23 mouse cellular contexts compared by ENCODE assay signal in the genomic region with DNA sequence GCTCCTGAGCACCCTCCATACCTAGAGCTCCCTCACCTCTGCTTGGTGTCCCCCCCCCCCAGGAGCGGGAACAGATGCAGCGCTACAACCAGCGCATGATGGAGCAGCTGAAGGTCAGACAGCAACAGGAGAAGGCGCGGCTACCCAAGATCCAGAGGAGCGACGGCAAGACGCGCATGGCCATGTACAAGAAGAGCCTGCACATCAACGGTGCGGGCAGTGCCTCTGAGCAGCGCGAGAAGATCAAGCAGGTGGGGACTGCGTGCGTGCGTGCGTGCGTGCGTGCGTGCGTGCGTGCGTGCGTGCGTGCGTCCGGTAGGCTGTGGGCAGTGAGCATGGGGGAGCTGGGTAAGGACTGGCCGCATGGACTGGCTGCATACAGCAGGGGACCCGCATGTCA. TPM values are rescaled to one million over a fixed set of nuclear protein-coding genes. Genes with fewer than 3 reads are reported as not detected.
DNase-seq lines count a peak whose midpoint lies in the region; TF ChIP-seq lines count a peak whose summit lies in the region.
"Had no signal": no experiment of that assay in that cellular context is flagged by ENCODE, and none has a peak within 500 bp of the region (broad histone marks: within the 10 kb centered on the region; RNA-seq: fewer than 3 reads in every experiment).

No protein-coding gene starts in this region.

- peaks cover 2% of the 10 kb centered on the region for H3K4me1 ChIP-seq in testis, adult 2 months (ENCODE audit: control insufficient read depth, insufficient read depth, low read length)

- no peaks in the 10 kb centered on the region for H3K27me3 ChIP-seq in testis, adult 2 months (ENCODE audit: control insufficient read depth, insufficient read depth, low read length)
- H3K27me3 ChIP-seq: embryonic facial prominence, embryonic 12.5 days; embryonic facial prominence, embryonic 15.5 days; heart, embryonic 13.5 days; intestine, embryonic 15.5 days; Patski had no signal

- peak overlapping the region; percentile 84 for H3K27ac ChIP-seq in testis, adult 2 months (ENCODE audit: control insufficient read depth, insufficient read depth, low read depth, low read length)
- H3K27ac ChIP-seq: embryonic facial prominence, embryonic 12.5 days; embryonic facial prominence, embryonic 15.5 days; heart, adult 2 months; heart, embryonic 10.5 days; heart, embryonic 13.5 days; intestine, embryonic 15.5 days had no signal

- TF ChIP-seq POLR2A in testis, adult 2 months (IDR thresholded peaks at IDR 0.05; ENCODE audit: control insufficient read depth, low read depth, low read length): peak; percentile 78; the same call in 1 of the 2 replicates

- intact Hi-C loops in left cerebral cortex, postnatal 25 days (cut with DNase I): no loop called here

- H3K4me3 ChIP-seq in testis, adult 2 months (ENCODE audit: control insufficient read depth, low read depth, low read length): peak overlapping the region; percentile 96
- H3K4me3 ChIP-seq: embryonic facial prominence, embryonic 12.5 days; embryonic facial prominence, embryonic 15.5 days; heart, adult 2 months; heart, embryonic 10.5 days; heart, embryonic 13.5 days; intestine, embryonic 15.5 days had no signal

- no peaks in the 10 kb centered on the region for H3K36me3 ChIP-seq in testis, adult 2 months (ENCODE audit: control insufficient read depth, insufficient read depth, low read length)
- H3K36me3 ChIP-seq: embryonic facial prominence, embryonic 12.5 days; embryonic facial prominence, embryonic 15.5 days; heart, embryonic 10.5 days; heart, embryonic 13.5 days; intestine, embryonic 15.5 days had no signal

- no peak for TF ChIP-seq CTCF in testis, adult 2 months (IDR thresholded peaks at IDR 0.05; ENCODE audit: control insufficient read depth, insufficient read depth, insufficient replicate concordance, low read depth, low read length)

- peak; percentile 46 for DNase-seq in cerebellum, adult 9-11 months
- no peak for DNase-seq in cerebellum, postnatal 25 days
- no peak for DNase-seq in testis, postnatal 10 days (ENCODE audit: low spot score)
- DNase-seq in R1 (ENCODE audit: low read depth, low spot score): peak; percentile 75
- no peak for DNase-seq in right cerebral cortex, postnatal 4 days
- no peak for DNase-seq in left cerebral cortex, postnatal 25 days (ENCODE audit: low spot score in 2 of 2)
- no peak for DNase-seq in thymus, postnatal 14 days
- DNase-seq: adrenal gland, adult 8-10 months; adrenal gland, postnatal 25 days; cerebellum, adult 11-12 months; cerebellum, adult 8-10 months; forebrain, postnatal 0 days; gastrocnemius, postnatal 25 days; heart, adult 2 months; heart, postnatal 14 days; heart, postnatal 4 days had no signal

RNA-seq across cellular contexts. Expression of gene Fbxw11, which starts 28.1 kb away (rescaled TPM):
- polyA plus RNA-seq in testis, adult 2 months (2012; rRNA removed): 11.7 and 13.8 TPM in 2 replicates
- total RNA-seq in left cerebral cortex, postnatal 25 days (2021): 100 to 1,000 TPM; 120 to 127 TPM

Comparison
In these comparisons a context has a peak if more than half of its experiments do, and no peak if none do; other contexts are left out.
1. DNase-seq: peak in cerebellum, adult 9-11 months (single experiment) and R1 (single experiment); none in cerebellum, postnatal 25 days (0 of 2), testis, postnatal 10 days (single experiment), right cerebral cortex, postnatal 4 days (single experiment), left cerebral cortex, postnatal 25 days (0 of 2) and thymus, postnatal 14 days (single experiment).